Mouse (Mus musculus) neural tube, postnatal 0 days (tissue): ENCODE measurements around the gene Dbp. TPM values are rescaled to one million over a fixed set of nuclear protein-coding genes. Genes with fewer than 3 reads are reported as not detected.

ENCODE experiments used
- polyA plus RNA-seq: library from polyadenylated mRNA; unstranded; fragments of >200 nt; fragmentation: Nextera tagmentation; extraction: Ambion mirVana; gene quantifications from 2 replicates; pipeline ENCODE4 v1.2.1, GENCODE M21; 2015

Dbp gene
- 6.3 and 8.5 TPM in 2 replicates for polyA plus RNA-seq

GRCm38 (mm10) chr7:45704730-45705442, at the start of gene Dbp:
Gene Dbp (plus strand): TSS chr7:45705088.

GRCm38 (mm10) chr7:45666161-45666560, 38.7 kb upstream of the Dbp start, which contains the start of gene Fut2:
Gene Fut2 (minus strand): TSS chr7:45666394.

GRCm38 (mm10) chr7:45683396-45684050, 21.4 kb upstream of the Dbp start, which contains the start of gene Ntn5:
Gene Ntn5 (plus strand): TSS chr7:45684022.

GRCm38 (mm10) chr7:45693921-45694591, 10.8 kb upstream of the Dbp start, which contains the start of gene Sec1:
Gene Sec1 (minus strand): TSS chr7:45694402.

GRCm38 (mm10) chr7:45699523-45700141, 5.3 kb upstream of the Dbp start, which contains the start of gene Car11:
Gene Car11 (plus strand): TSS chr7:45699843.

GRCm38 (mm10) chr7:45715090-45715708, 10.3 kb downstream of the Dbp start, which contains the start of gene Rpl18:
Gene Rpl18 (plus strand): TSS chr7:45715457.

GRCm38 (mm10) chr7:45717918-45718297, 13.0 kb downstream of the Dbp start, which contains the start of gene Sphk2:
Gene Sphk2 (minus strand): TSS chr7:45718002.

GRCm38 (mm10) chr7:45720413-45721233, 15.7 kb downstream of the Dbp start, which contains the start of gene Fam83e:
Gene Fam83e (plus strand): TSS chr7:45721212.

GRCm38 (mm10) chr7:45725713-45726112, 20.8 kb downstream of the Dbp start, which contains the start of gene Spaca4:
Gene Spaca4 (minus strand): TSS chr7:45725813.

Other genes with a start within 250 kb of the Dbp start
- 3,929 and 4,285 TPM in 2 replicates for gene Ftl1, start 245.2 kb upstream of the Dbp start, polyA plus RNA-seq
- 248 and 251 TPM in 2 replicates for gene Bax, start 238.2 kb upstream of the Dbp start, polyA plus RNA-seq
- gene Tulp2, start 223.2 kb upstream of the Dbp start, polyA plus RNA-seq: 0.29 and 0.49 TPM in 2 replicates
- gene Gm45808, start 218.3 kb upstream of the Dbp start, polyA plus RNA-seq: not detected in 2 replicates
- gene Dhdh, start 216.3 kb upstream of the Dbp start, polyA plus RNA-seq: 5.4 and 5.5 TPM in 2 replicates
- 143 and 157 TPM in 2 replicates for gene Nucb1, start 194.7 kb upstream of the Dbp start, polyA plus RNA-seq
- gene Ppp1r15a, start 178.8 kb upstream of the Dbp start, polyA plus RNA-seq: 18.4 and 20.1 TPM in 2 replicates
- 5.5 and 6.7 TPM in 2 replicates for gene Plekha4, start 178.8 kb upstream of the Dbp start, polyA plus RNA-seq
- 0.62 and 0.81 TPM in 2 replicates for gene Hsd17b14, start 150.2 kb upstream of the Dbp start, polyA plus RNA-seq
- gene Bcat2, start 134.9 kb upstream of the Dbp start, polyA plus RNA-seq: 19.8 and 21.5 TPM in 2 replicates
- gene Fgf21, start 89.6 kb upstream of the Dbp start, polyA plus RNA-seq: not detected in 2 replicates
- gene Fut1, start 87.8 kb upstream of the Dbp start, polyA plus RNA-seq: 0.14 TPM in 1 of 2 replicates, not detected in the other
- 0.10 TPM in 1 of 2 replicates, not detected in the other for gene Izumo1, start 83.3 kb upstream of the Dbp start, polyA plus RNA-seq
- gene Rasip1, start 77.6 kb upstream of the Dbp start, polyA plus RNA-seq: 18.8 and 19.9 TPM in 2 replicates
- gene Mamstr, start 65.1 kb upstream of the Dbp start, polyA plus RNA-seq: 4.5 and 5.3 TPM in 2 replicates
- gene Fut2, start 38.7 kb upstream of the Dbp start, polyA plus RNA-seq: 0.10 and 0.12 TPM in 2 replicates
- 1.4 and 1.6 TPM in 2 replicates for gene Ntn5, start 21.1 kb upstream of the Dbp start, polyA plus RNA-seq
- gene Sec1, start 10.7 kb upstream of the Dbp start, polyA plus RNA-seq: 0.45 and 0.58 TPM in 2 replicates
- 92.0 and 100.0 TPM in 2 replicates for gene Car11, start 5.2 kb upstream of the Dbp start, polyA plus RNA-seq
- gene Rpl18, start 10.4 kb downstream of the Dbp start, polyA plus RNA-seq: 516 and 551 TPM in 2 replicates
- gene Sphk2, start 12.9 kb downstream of the Dbp start, polyA plus RNA-seq: 18.9 and 20.8 TPM in 2 replicates
- 0.14 TPM in 1 of 2 replicates, not detected in the other for gene Fam83e, start 16.1 kb downstream of the Dbp start, polyA plus RNA-seq
- not detected in 2 replicates for gene Spaca4, start 20.7 kb downstream of the Dbp start, polyA plus RNA-seq
- gene Lmtk3, start 78.7 kb downstream of the Dbp start, polyA plus RNA-seq: 19.1 and 20.2 TPM in 2 replicates
- gene Sult2b1, start 79.6 kb downstream of the Dbp start, polyA plus RNA-seq: 9.0 and 9.5 TPM in 2 replicates
- 202 and 212 TPM in 2 replicates for gene Cyth2, start 109.5 kb downstream of the Dbp start, polyA plus RNA-seq
- 2.1 and 2.3 TPM in 2 replicates for gene Kcnj14, start 119.7 kb downstream of the Dbp start, polyA plus RNA-seq
- 41.4 and 43.8 TPM in 2 replicates for gene Grwd1, start 125.9 kb downstream of the Dbp start, polyA plus RNA-seq
- 51.6 and 60.3 TPM in 2 replicates for gene Kdelr1, start 167.7 kb downstream of the Dbp start, polyA plus RNA-seq
- 7.6 and 9.0 TPM in 2 replicates for gene Grin2d, start 173.3 kb downstream of the Dbp start, polyA plus RNA-seq
- 0.34 TPM in 1 of 2 replicates, not detected in the other for gene Syngr4, start 191.6 kb downstream of the Dbp start, polyA plus RNA-seq
- gene Tmem143, start 191.9 kb downstream of the Dbp start, polyA plus RNA-seq: 7.3 and 8.2 TPM in 2 replicates
- 56.9 and 74.0 TPM in 2 replicates for gene Emp3, start 216.3 kb downstream of the Dbp start, polyA plus RNA-seq
- gene Ccdc114, start 219.0 kb downstream of the Dbp start, polyA plus RNA-seq: 6.9 and 7.0 TPM in 2 replicates